In genomic region chr8:126851780-126852179, GRCm38 (mm10) we compare ENCODE assay signal across 15 mouse cellular contexts.
A peak's percentile ranks its signal among the peaks of the same experiment; 100 is the strongest.
DNase-seq lines count a peak whose midpoint lies in the region; TF ChIP-seq lines count a peak whose summit lies in the region.
"Had no signal": no experiment of that assay in that cellular context is flagged by ENCODE, and none has a peak within 500 bp of the region (broad histone marks: within the 10 kb centered on the region; RNA-seq: fewer than 3 reads in every experiment).

No protein-coding gene starts in this region.

- TF ChIP-seq POLR2A in liver, adult 2 months (IDR thresholded peaks at IDR 0.05; ENCODE audit: extremely low read depth, insufficient read depth, low read length) = no peak
- TF ChIP-seq POLR2A in small intestine, adult 2 months (IDR thresholded peaks at IDR 0.05; ENCODE audit: low read depth, low read length) = no peak

- H3K27me3 ChIP-seq in heart, embryonic 10.5 days (ENCODE audit: insufficient read depth, poor library complexity, severe bottlenecking) = no peaks in the 10 kb centered on the region
- H3K27me3 ChIP-seq in liver, adult 2 months (ENCODE audit: control insufficient read depth, insufficient read depth, low read length) = no peaks in the 10 kb centered on the region
- no peaks in the 10 kb centered on the region for H3K27me3 ChIP-seq in small intestine, adult 2 months (ENCODE audit: control insufficient read depth, insufficient read depth, low read length)
- no peaks in the 10 kb centered on the region for H3K27me3 ChIP-seq in hindbrain, embryonic 10.5 days (ENCODE audit: insufficient read depth, poor library complexity, severe bottlenecking)
- H3K27me3 ChIP-seq: hindbrain, embryonic 13.5 days; megakaryocyte, embryonic 14.5 days had no signal

- H3K4me1 ChIP-seq in heart, embryonic 10.5 days = peaks cover 64% of the 10 kb centered on the region
- H3K4me1 ChIP-seq in liver, adult 2 months (ENCODE audit: control insufficient read depth, insufficient read depth, low read length) = peaks cover 31% of the 10 kb centered on the region
- H3K4me1 ChIP-seq in small intestine, adult 2 months (ENCODE audit: control insufficient read depth, insufficient read depth, insufficient read length, low read length) = peaks cover 54% of the 10 kb centered on the region
- peaks cover 52% of the 10 kb centered on the region for H3K4me1 ChIP-seq in hindbrain, embryonic 10.5 days (replicated peaks)

- H3K36me3 ChIP-seq in heart, embryonic 10.5 days = no peaks in the 10 kb centered on the region
- H3K36me3 ChIP-seq in liver, adult 2 months (ENCODE audit: control insufficient read depth, insufficient read depth, low read length) = no peaks in the 10 kb centered on the region
- H3K36me3 ChIP-seq in small intestine, adult 2 months (ENCODE audit: control insufficient read depth, insufficient read depth, low read length) = no peaks in the 10 kb centered on the region
- H3K36me3 ChIP-seq in hindbrain, embryonic 10.5 days = no peaks in the 10 kb centered on the region
- H3K36me3 ChIP-seq: embryonic facial prominence, embryonic 10.5 days; hindbrain, embryonic 13.5 days had no signal

- H3K4me3 ChIP-seq in heart, embryonic 10.5 days = no peak overlapping the region
- H3K4me3 ChIP-seq in liver, adult 2 months (ENCODE audit: insufficient read depth, low read depth, low read length) = no peak overlapping the region
- no peak overlapping the region for H3K4me3 ChIP-seq in small intestine, adult 2 months (ENCODE audit: low read depth, low read length)
- no peak overlapping the region for H3K4me3 ChIP-seq in hindbrain, embryonic 10.5 days
- H3K4me3 ChIP-seq: embryonic facial prominence, embryonic 10.5 days; hindbrain, embryonic 13.5 days had no signal

- TF ChIP-seq CTCF in liver, adult 2 months (IDR thresholded peaks at IDR 0.05; ENCODE audit: low read depth, low read length) = no peak
- TF ChIP-seq CTCF in small intestine, adult 2 months (IDR thresholded peaks at IDR 0.05; ENCODE audit: extremely low read depth, insufficient read length, insufficient replicate concordance, low read depth, low read length) = no peak

- no peaks in the 10 kb centered on the region for H3K79me2 ChIP-seq in liver, adult 2 months (ENCODE audit: control insufficient read depth, insufficient read depth, low read length)

- no peak for DNase-seq in heart, embryonic 10.5 days (ENCODE audit: low spot score)
- DNase-seq in heart, adult 8-10 months (ENCODE audit: low spot score) = no peak
- DNase-seq in liver, adult 2 months (ENCODE audit: extremely low read depth, low read depth, low spot score) = no peak
- no peak for DNase-seq in liver
- peak; percentile 51 for DNase-seq in fibroblast of lung, adult 2 months (ENCODE audit: low read depth)
- no peak for DNase-seq in ovary, adult 18-20 months (ENCODE audit: low spot score)
- no peak for DNase-seq in hindbrain, embryonic 10.5 days (ENCODE audit: low spot score)
- DNase-seq: cerebellum, adult 9-11 months; left cerebral cortex, postnatal 4 days; right cerebral cortex, adult 18-20 months; thymus, postnatal 14 days had no signal

- 81% methylated on average over 3 of the region's 3 CpGs for WGBS in heart, embryonic 10.5 days
- WGBS in liver, adult 2 months = 73% methylated on average over 3 of the region's 3 CpGs
- 62% methylated on average over 3 of the region's 3 CpGs for WGBS in small intestine, adult 2 months
- WGBS in hindbrain, embryonic 10.5 days = 87% methylated on average over 3 of the region's 3 CpGs

- no peak overlapping the region for H3K9ac ChIP-seq in liver, adult 2 months (ENCODE audit: low read depth, low read length)
- H3K9ac ChIP-seq: hindbrain, embryonic 13.5 days had no signal

- H3K27ac ChIP-seq in heart, embryonic 10.5 days = peak overlapping the region; percentile 78; the same call in 1 of the 2 replicates
- peak overlapping the region; percentile 73 for H3K27ac ChIP-seq in liver, adult 2 months (replicated peaks; ENCODE audit: insufficient read depth, low read depth, low read length)
- peak overlapping the region; percentile 83 for H3K27ac ChIP-seq in small intestine, adult 2 months (ENCODE audit: insufficient read depth, low read depth, low read length)
- H3K27ac ChIP-seq in hindbrain, embryonic 10.5 days = no peak overlapping the region

- H3K9me3 ChIP-seq in heart, embryonic 10.5 days = no peaks in the 10 kb centered on the region
- no peaks in the 10 kb centered on the region for H3K9me3 ChIP-seq in hindbrain, embryonic 10.5 days
- H3K9me3 ChIP-seq: embryonic facial prominence, embryonic 10.5 days; hindbrain, embryonic 13.5 days; megakaryocyte, embryonic 14.5 days had no signal
